Mouse (Mus musculus) hindbrain, embryonic 15.5 days (tissue): ENCODE results near the gene Bcl7c. TPM values are rescaled to one million over a fixed set of nuclear protein-coding genes. Genes with fewer than 3 reads are reported as not detected.
A peak's percentile ranks its signal among the peaks of the same experiment; 100 is the strongest.
"Not testable (repeated sequence)": the region's sequence is repeated elsewhere in the genome, so short reads cannot be mapped to it uniquely, and the experiment has no call there.

ENCODE experiments used
- ATAC-seq: fragments of 200-750 bp; cut with Nextera tagmentation; 2 replicates; pipeline ENCODE4 v1.8.0; 2017; ENCODE audit warnings: low read depth, moderate number of reproducible peaks, moderate TSS enrichment; ENCODE audit not compliant: low FRiP score
- H3K27ac ChIP-seq: fragments of 300-500 bp; sonication (generic); replicated peaks from 2 replicates; pipeline ENCODE4 v1.5.1; 2015; ENCODE audit warnings: mild to moderate bottlenecking, inconsistent platforms
- H3K27me3 ChIP-seq: fragments of 300-500 bp; sonication (generic); 2 replicates; pipeline ENCODE4 v1.6.1; 2015; ENCODE audit warnings: control low read depth, inconsistent platforms
- H3K36me3 ChIP-seq: fragments of 300-500 bp; sonication (generic); 2 replicates; pipeline ENCODE4 v1.6.1; 2015; ENCODE audit warnings: control low read depth, inconsistent platforms
- H3K4me1 ChIP-seq: fragments of 300-500 bp; sonication (generic); replicated peaks from 2 replicates; pipeline ENCODE4 v1.6.1; 2015; ENCODE audit warnings: control low read depth, inconsistent platforms
- H3K4me2 ChIP-seq: fragments of 300-500 bp; sonication (generic); 2 replicates; pipeline ENCODE4 v1.6.1; 2015; ENCODE audit warnings: moderate library complexity, mild to moderate bottlenecking, inconsistent platforms
- H3K4me3 ChIP-seq: fragments of 300-500 bp; sonication (generic); 2 replicates; pipeline ENCODE4 v1.5.1; 2015; ENCODE audit warnings: mild to moderate bottlenecking, inconsistent platforms
- H3K9ac ChIP-seq: fragments of 300-500 bp; sonication (generic); 2 replicates; pipeline ENCODE4 v1.6.1; 2015; ENCODE audit warnings: inconsistent platforms
- H3K9me3 ChIP-seq: fragments of 300-500 bp; sonication (generic); 2 replicates; pipeline ENCODE4 v1.6.1; 2016; ENCODE audit warnings: control low read depth, inconsistent platforms
- WGBS: fragments of 180-500 bp; shearing (Covaris S2); methylation state at CpG from one replicate; pipeline ENCODE4 v1.1.7; 2015; 5-methylcytosine and 5-hydroxymethylcytosine counted together
- microRNA counts: library from miRNA; unstranded; fragments of <30 nt; microRNA quantifications from one replicate; lab custom pipeline; 2016
- microRNA-seq: library from miRNA; unstranded; fragments of <30 nt; microRNA quantifications from one replicate; pipeline ENCODE4, GENCODE M21; 2016
- polyA plus RNA-seq: library from polyadenylated mRNA; unstranded; fragments of >200 nt; fragmentation: Nextera tagmentation; extraction: Ambion mirVana; gene quantifications from 2 replicates; pipeline ENCODE4 v1.2.1, GENCODE M21; 2015

Gene Bcl7c
- polyA plus RNA-seq, 1 experiment from 2014 or later: 53.2 TPM

DNA sequence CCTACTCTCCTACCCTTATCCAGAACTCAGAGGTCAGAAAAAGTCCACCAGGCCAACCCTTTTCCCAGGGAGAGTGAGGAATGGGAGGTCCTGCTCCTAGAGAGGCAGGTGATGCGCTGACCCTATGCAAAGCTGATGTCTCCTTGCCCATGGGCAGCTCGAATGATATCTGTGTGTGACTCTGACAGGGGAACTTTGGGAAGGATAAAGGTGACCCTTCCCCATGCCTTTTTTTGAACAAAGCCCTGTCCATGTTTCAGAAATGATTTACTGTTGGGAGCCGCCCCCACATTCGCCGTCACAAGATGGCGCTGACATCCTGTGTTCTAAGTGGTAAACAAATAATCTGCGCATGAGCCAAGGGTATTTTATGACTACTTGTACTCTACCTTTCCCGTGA, 90.3 kb downstream of the Bcl7c start:
- H3K9ac ChIP-seq, H3K27me3 ChIP-seq, ATAC-seq, H3K36me3 ChIP-seq, H3K27ac ChIP-seq, H3K4me2 ChIP-seq, H3K9me3 ChIP-seq, H3K4me3 ChIP-seq: not testable (repeated sequence)
- WGBS: 90% methylated on average over 7 of the region's 8 CpGs
- peaks cover 31% of the 10 kb centered on the region for H3K4me1 ChIP-seq

DNA sequence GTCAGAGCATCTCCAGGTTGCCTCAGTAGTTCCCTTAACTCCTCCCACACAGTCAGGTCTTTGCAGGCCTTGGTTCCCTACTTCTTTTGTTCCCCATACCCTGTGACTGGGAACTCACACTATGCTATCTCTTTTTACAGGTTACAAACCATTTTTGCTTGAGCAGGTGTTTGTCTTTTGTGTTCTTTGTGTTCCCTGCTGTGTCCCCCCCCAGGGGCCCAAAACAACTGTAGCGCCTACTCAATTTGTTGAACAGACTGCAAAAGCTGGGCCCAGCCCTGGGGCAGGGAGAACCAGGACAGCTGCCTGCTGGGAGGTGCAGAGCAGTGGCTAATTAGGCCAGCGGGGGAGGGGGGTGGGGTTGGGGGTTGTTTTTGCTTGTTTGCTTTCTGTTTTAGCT, 90.8 kb downstream of the Bcl7c start:
- WGBS: 20% methylated on average over 2 of the region's 2 CpGs
- no peak overlapping the region for H3K4me2 ChIP-seq
- H3K27ac ChIP-seq: no peak overlapping the region
- no peaks in the 10 kb centered on the region for H3K9me3 ChIP-seq
- no peaks in the 10 kb centered on the region for H3K36me3 ChIP-seq
- no peak overlapping the region for H3K4me3 ChIP-seq
- ATAC-seq: no peak
- no peak overlapping the region for H3K9ac ChIP-seq
- H3K4me1 ChIP-seq: peaks cover 34% of the 10 kb centered on the region
- no peaks in the 10 kb centered on the region for H3K27me3 ChIP-seq

DNA sequence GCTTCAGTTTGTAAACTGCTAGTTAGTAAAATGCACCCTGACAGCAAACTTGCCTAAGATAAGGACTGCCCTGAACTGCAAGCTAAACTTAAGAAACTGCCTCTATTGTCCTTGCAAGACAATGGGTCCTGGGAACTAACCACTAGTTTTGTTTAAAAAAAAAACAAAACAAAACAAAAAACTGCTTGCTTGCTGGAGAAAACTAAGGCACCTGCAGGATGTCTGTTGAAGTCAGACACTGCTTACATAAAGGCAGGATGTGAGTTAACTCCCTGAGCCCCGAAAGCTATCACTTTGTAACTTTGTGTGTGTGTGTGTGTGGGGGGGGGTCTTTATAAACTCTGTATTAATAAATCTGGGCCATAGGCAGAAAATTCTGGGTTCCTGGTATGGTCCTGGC, 91.9 kb downstream of the Bcl7c start:
- 85% methylated on average over 1 of the region's 1 CpGs for WGBS
- Histone ChIP-seq H3K4me2 (no peak overlapping the region), H3K27me3 (no peaks in the 10 kb centered on the region), H3K4me1 (peaks cover 34% of the 10 kb centered on the region), H3K4me3 (no peak overlapping the region), H3K27ac (no peak overlapping the region), H3K36me3 (peaks cover 7% of the 10 kb centered on the region), H3K9ac (0 out of 2 replicates have a peak overlapping the region, but pooled peaks have one; percentile 10), H3K9me3 (no peaks in the 10 kb centered on the region)
- no peak for ATAC-seq

DNA sequence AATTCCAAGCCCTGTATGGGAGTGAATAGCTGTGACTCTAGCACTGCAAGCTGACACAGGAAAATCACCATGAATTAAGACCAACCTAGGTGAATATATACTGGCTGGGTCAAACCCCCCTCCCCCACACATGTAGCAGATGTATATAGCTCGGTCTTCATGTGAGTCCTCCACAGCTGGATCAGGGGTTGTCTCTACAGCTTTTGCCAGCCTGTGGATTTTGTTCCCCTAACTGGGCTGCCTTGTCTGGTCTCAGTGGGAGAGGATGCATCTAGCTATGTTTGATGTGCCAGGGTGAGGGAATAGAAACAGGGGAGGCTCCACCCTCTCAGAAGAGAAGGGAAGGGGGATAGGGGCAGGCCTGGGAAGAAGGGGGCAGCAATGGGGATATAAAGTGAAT, 92.4 kb downstream of the Bcl7c start:
- no peak overlapping the region; the same call in 1 of the 2 replicates for H3K27ac ChIP-seq
- no peaks in the 10 kb centered on the region for H3K9me3 ChIP-seq
- peaks cover 34% of the 10 kb centered on the region for H3K4me1 ChIP-seq
- peak overlapping the region; percentile 99 for H3K4me3 ChIP-seq
- H3K36me3 ChIP-seq: peaks cover 13% of the 10 kb centered on the region
- H3K9ac ChIP-seq: peak overlapping the region; percentile 10; the same call in 1 of the 2 replicates
- no peaks in the 10 kb centered on the region for H3K27me3 ChIP-seq
- peak overlapping the region; percentile 71 for H3K4me2 ChIP-seq
- WGBS: 61% methylated on average over 1 of the region's 1 CpGs
- ATAC-seq: no peak

DNA sequence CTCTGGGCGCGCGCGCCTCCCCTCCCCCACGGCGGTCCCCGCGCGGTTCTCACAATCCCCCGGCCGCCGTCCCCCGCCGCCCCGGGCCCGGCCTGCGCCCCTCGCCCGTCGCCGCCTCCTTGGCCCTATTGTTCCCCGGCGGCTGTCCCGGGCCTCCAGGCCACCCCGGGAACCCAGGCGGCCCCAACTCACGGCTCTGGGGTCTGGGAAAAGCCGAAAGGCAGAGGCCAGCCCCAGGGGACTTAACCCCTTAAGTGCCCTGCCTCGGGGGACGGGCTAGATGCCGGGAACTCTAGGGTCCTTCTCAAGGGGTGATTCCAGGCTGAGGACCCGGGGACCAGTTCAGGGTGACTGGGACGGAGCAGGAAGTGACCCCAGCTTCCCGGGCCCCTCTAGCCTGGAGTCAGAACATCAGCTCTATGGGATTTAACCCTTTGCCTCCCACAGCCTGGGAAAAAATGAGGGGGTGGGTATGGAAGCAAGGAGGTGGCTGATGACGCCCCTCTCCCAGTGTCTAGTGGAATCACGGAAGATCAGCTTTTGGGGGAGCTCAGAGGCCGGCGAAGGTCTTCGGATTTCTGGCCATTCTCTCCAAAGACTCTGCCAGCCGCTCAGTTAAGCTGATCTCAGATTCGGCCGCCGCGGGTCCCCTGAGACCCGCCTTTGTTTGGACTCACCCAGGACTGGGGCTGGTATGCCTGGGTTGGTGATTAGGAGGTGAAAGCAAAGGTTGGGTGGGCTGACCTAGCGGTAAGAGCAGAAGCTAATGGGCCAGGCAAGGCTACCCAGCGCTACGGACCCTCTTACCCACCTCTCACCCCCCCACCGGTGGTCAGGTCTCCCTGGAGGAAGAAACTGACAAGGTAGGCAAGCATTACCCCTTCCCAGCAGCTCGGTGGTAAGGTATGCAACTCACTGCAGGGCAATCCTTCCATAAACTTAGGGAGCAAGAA, 93.6 kb downstream of the Bcl7c start, which contains the start of gene Zfp629:
Gene Zfp629, minus strand, starts transcription at position 907 of the 953 bp plus-strand sequence.
- peak; percentile 94 for ATAC-seq
- Histone ChIP-seq H3K36me3 (peaks cover 24% of the 10 kb centered on the region), H3K4me3 (peak within 1 kb of the TSS; percentile 99), H3K27me3 (no peaks in the 10 kb centered on the region), H3K4me1 (peaks cover 34% of the 10 kb centered on the region), H3K9ac (peak within 1 kb of the TSS; percentile 89), H3K4me2 (peak within 1 kb of the TSS; percentile 71), H3K27ac (peak within 1 kb of the TSS; percentile 89), H3K9me3 (no peaks in the 10 kb centered on the region)
- WGBS: under 1% methylated on average over 37 of the region's 50 CpGs

DNA sequence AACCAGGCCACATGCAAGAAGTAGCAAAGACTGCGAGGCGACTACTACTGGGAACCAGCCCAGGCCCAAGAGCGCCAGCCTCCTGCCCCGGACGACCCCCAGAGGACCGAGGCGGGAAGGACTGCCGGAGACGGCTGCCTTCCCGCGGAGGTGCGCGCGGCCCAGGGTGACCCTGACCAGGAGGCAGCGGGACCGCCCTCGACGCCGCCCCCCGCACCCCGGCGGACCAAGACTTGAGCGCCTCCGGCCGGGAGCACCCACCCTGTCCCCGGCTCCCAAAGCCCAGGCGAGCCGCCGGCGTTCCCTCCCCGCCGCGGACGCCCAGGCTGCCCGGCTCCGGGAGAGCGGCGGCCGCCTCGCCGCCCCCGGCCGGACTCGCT, 94.2 kb downstream of the Bcl7c start:
- H3K9me3 ChIP-seq: no peaks in the 10 kb centered on the region
- H3K4me3 ChIP-seq: peak overlapping the region; percentile 99
- peaks cover 31% of the 10 kb centered on the region for H3K36me3 ChIP-seq
- peaks cover 34% of the 10 kb centered on the region for H3K4me1 ChIP-seq
- peak overlapping the region; percentile 89 for H3K27ac ChIP-seq
- under 1% methylated on average over 16 of the region's 44 CpGs for WGBS
- H3K9ac ChIP-seq: peak overlapping the region; percentile 89
- peak overlapping the region; percentile 71 for H3K4me2 ChIP-seq
- H3K27me3 ChIP-seq: no peaks in the 10 kb centered on the region
- ATAC-seq: peak; percentile 21

DNA sequence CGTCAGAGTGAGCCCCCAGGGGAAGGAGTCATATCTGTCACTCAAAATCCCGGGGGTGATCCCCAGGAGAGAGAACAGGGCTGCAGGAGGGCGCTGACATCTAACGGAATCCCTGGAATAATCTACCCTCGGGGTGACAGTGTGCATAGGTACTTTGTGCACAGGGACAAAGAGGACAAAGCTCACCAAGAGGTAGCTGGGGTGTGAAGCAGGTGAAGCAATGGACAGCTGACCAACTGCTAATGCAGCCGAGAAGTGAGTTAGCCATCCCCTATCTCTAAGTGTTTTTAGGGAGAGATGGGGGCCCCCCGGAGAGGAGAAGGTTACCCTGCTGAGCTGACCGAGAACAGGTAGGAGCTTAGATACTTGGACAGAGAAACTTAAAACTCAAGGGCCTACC, 94.6 kb downstream of the Bcl7c start:
- WGBS: 21% methylated on average over 8 of the region's 8 CpGs
- ATAC-seq: no peak
- Histone ChIP-seq H3K9me3 (no peaks in the 10 kb centered on the region), H3K4me3 (peak overlapping the region; percentile 99), H3K9ac (peak overlapping the region; percentile 89), H3K4me2 (peak overlapping the region; percentile 71), H3K36me3 (peaks cover 35% of the 10 kb centered on the region), H3K27ac (no peak overlapping the region), H3K4me1 (peaks cover 34% of the 10 kb centered on the region), H3K27me3 (no peaks in the 10 kb centered on the region)

DNA sequence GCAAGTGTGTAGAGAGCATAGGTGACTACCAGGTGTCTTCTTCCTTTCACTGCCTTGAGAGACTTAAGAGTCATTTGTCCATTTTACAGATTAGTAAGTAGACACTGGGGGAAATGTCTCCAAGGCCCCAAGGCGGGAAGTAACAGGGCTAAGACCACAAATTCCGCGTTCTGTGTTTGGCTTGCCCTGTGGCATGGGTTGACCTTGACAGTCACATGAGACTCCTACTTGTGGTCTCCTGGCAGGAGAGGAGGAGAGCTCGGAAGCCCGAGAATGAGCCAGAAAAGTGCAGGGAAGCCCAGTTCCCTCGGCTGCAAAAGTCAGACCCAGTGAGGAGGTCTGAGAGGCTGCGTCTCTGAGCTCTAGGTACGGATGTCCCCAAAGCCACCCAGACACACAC, 95.2 kb downstream of the Bcl7c start:
- ATAC-seq: no peak

DNA sequence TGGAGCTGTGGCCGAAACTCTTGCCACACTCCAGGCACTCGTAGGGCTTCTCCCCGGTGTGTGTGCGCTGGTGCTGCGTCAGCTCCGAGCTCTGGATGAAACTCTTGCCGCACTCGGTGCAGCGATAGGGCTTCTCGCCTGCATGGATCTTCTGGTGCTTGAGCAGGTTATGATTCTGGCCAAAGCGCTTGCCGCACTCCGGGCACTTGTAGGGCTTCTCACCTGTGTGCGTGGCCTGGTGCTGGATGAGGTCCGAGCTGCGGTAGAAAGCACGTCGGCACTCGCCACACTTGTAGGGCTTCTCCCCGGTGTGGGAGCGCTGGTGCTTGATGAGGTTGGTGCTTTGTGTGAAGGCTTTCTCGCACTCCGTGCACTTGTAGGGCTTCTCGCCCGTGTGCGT, 97.2 kb downstream of the Bcl7c start:
- H3K4me2 ChIP-seq: no peak overlapping the region
- peaks cover 22% of the 10 kb centered on the region for H3K4me1 ChIP-seq
- H3K27ac ChIP-seq: no peak overlapping the region
- no peaks in the 10 kb centered on the region for H3K27me3 ChIP-seq
- H3K9me3 ChIP-seq: no peaks in the 10 kb centered on the region
- no peak overlapping the region for H3K9ac ChIP-seq
- no peak overlapping the region for H3K4me3 ChIP-seq
- peaks cover 60% of the 10 kb centered on the region for H3K36me3 ChIP-seq
- WGBS: 95% methylated on average over 26 of the region's 26 CpGs
- no peak for ATAC-seq

More for the DNA sequence above, 95.2 kb downstream of the Bcl7c start:
- Histone ChIP-seq H3K9ac (no peak overlapping the region), H3K4me1 (peaks cover 34% of the 10 kb centered on the region), H3K9me3 (no peaks in the 10 kb centered on the region), H3K36me3 (peaks cover 41% of the 10 kb centered on the region), H3K27ac (no peak overlapping the region), H3K27me3 (no peaks in the 10 kb centered on the region), H3K4me2 (peak overlapping the region; percentile 71), H3K4me3 (peak overlapping the region; percentile 99; the same call in 1 of the 2 replicates)
- 89% methylated on average over 8 of the region's 8 CpGs for WGBS

MicroRNAs within 50 kb of the gene (microRNA counts, 519-probe panel; counts per million panel counts)
- 2,428 counts per million, percentile 36 among the panel's probes with 10 or more counts for microRNA mmu-miR-762 (lab: Ali Mortazavi, UCI)

Small RNA genes within 50 kb of the gene (microRNA-seq; reads per million reads assigned to microRNA genes)
- gene Mir762: not detected

Other genes with a start within 250 kb of the Bcl7c start
- gene Prr14, start 249.3 kb downstream of the Bcl7c start, polyA plus RNA-seq: 36.9 and 42.8 TPM in 2 replicates
- gene Fbrs, start 229.7 kb downstream of the Bcl7c start, polyA plus RNA-seq: 13.9 and 15.4 TPM in 2 replicates
- gene Srcap, start 196.9 kb downstream of the Bcl7c start, polyA plus RNA-seq: 57.2 and 57.4 TPM in 2 replicates
- 14.7 and 15.6 TPM in 2 replicates for gene Gm42715, start 189.3 kb downstream of the Bcl7c start, polyA plus RNA-seq
- gene Tmem265, start 147.5 kb downstream of the Bcl7c start, polyA plus RNA-seq: 7.6 and 10.3 TPM in 2 replicates
- 59.3 and 59.4 TPM in 2 replicates for gene Phkg2, start 135.6 kb downstream of the Bcl7c start, polyA plus RNA-seq
- gene Ccdc189, start 120.3 kb downstream of the Bcl7c start, polyA plus RNA-seq: 10.1 and 12.2 TPM in 2 replicates
- gene Rnf40, start 120.2 kb downstream of the Bcl7c start, polyA plus RNA-seq: 41.4 and 44.9 TPM in 2 replicates
- gene Zfp629, start 93.1 kb downstream of the Bcl7c start, polyA plus RNA-seq: 18.7 and 19.1 TPM in 2 replicates
- 3.8 and 5.4 TPM in 2 replicates for gene Ctf1, start 3.8 kb upstream of the Bcl7c start, polyA plus RNA-seq
- 0.14 and 0.35 TPM in 2 replicates for gene Ctf2, start 23.2 kb upstream of the Bcl7c start, polyA plus RNA-seq
- gene Fbxl19, start 35.6 kb upstream of the Bcl7c start, polyA plus RNA-seq: 10.0 and 10.5 TPM in 2 replicates
- 9.2 and 10.4 TPM in 2 replicates for gene Orai3, start 60.9 kb upstream of the Bcl7c start, polyA plus RNA-seq
- 20.0 and 20.1 TPM in 2 replicates for gene Setd1a, start 67.7 kb upstream of the Bcl7c start, polyA plus RNA-seq
- not detected in 2 replicates for gene Gm49388, start 76.7 kb upstream of the Bcl7c start, polyA plus RNA-seq
- 9.7 and 10.5 TPM in 2 replicates for gene Hsd3b7, start 91.7 kb upstream of the Bcl7c start, polyA plus RNA-seq
- gene Stx4a, start 115.4 kb upstream of the Bcl7c start, polyA plus RNA-seq: 21.5 and 22.4 TPM in 2 replicates
- gene Stx1b, start 115.6 kb upstream of the Bcl7c start, polyA plus RNA-seq: 63.4 and 72.5 TPM in 2 replicates
- gene Zfp646, start 167.3 kb upstream of the Bcl7c start, polyA plus RNA-seq: 9.3 and 9.8 TPM in 2 replicates
- 35.1 and 36.9 TPM in 2 replicates for gene Zfp668, start 167.9 kb upstream of the Bcl7c start, polyA plus RNA-seq
- 1.2 and 1.5 TPM in 2 replicates for gene Prss53, start 182.0 kb upstream of the Bcl7c start, polyA plus RNA-seq
- not detected in 2 replicates for gene Gm21974, start 186.5 kb upstream of the Bcl7c start, polyA plus RNA-seq
- gene Vkorc1, start 186.7 kb upstream of the Bcl7c start, polyA plus RNA-seq: 69.6 and 71.5 TPM in 2 replicates
- 61.6 and 65.4 TPM in 2 replicates for gene Bckdk, start 195.1 kb upstream of the Bcl7c start, polyA plus RNA-seq
- 47.3 and 47.7 TPM in 2 replicates for gene Kat8, start 203.6 kb upstream of the Bcl7c start, polyA plus RNA-seq
- 0.54 TPM in 2 replicates for gene Prss8, start 221.2 kb upstream of the Bcl7c start, polyA plus RNA-seq
- 12.6 and 14.8 TPM in 2 replicates for gene Prss36, start 237.8 kb upstream of the Bcl7c start, polyA plus RNA-seq